Mouse (Mus musculus): ENCODE measurements around the gene Slc5a5.

Gene Slc5a5

DNA sequence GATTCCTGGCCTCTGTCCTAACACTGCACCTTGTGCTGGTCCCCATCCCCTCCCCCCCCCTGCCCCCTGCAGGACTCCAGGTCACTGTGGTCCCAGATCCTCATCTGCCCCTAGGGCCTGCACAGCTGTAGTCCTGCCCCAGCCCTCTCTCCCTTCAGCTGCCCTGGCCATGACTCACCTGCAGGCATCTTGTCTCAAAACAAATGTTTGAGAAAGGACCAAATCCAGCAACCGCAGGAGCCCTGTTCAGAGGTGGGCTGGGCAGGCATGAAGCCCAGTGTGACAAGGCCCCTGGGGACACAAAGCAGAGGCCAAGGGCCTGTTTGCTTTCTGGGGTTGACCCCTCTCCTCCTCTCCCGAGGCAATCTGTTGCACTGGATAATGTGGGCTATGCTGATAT lies 14.4 kb downstream of the Slc5a5 start:
- no peak for DNase-seq (ENCODE audit: low read depth, low spot score)
- no peaks in the 10 kb centered on the region for H3K36me3 ChIP-seq (ENCODE audit: control insufficient read depth, insufficient read depth, low read length, poor library complexity, severe bottlenecking)
- H3K27me3 ChIP-seq (ENCODE audit: control insufficient read depth, insufficient read depth, low read length, poor library complexity, severe bottlenecking): no peaks in the 10 kb centered on the region

DNA sequence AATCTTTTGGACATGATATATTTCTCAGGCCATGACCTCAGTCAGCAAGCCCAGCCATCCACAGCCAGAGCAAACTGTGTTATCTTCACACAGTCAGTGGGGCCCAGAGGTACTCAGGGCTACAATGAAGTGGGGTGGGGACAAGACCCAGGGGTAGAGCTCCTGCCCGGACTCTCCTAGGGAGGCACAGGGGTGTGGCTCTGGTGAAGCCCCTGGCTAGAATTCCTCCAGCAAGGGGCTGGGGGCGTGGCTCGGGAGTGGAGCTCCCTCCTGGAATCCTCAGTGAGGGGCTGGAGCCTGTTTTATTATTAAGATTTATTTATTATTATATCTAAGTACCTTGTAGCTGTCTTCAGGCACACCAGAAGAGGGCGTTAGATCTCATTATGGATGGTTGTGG lies 16.2 kb downstream of the Slc5a5 start:
- DNase-seq (ENCODE audit: low read depth, low spot score): no peak
- Histone ChIP-seq H3K36me3 (ENCODE audit: control insufficient read depth, insufficient read depth, low read length, poor library complexity, severe bottlenecking) (no peaks in the 10 kb centered on the region), H3K27me3 (ENCODE audit: control insufficient read depth, insufficient read depth, low read length, poor library complexity, severe bottlenecking) (no peaks in the 10 kb centered on the region)

DNA sequence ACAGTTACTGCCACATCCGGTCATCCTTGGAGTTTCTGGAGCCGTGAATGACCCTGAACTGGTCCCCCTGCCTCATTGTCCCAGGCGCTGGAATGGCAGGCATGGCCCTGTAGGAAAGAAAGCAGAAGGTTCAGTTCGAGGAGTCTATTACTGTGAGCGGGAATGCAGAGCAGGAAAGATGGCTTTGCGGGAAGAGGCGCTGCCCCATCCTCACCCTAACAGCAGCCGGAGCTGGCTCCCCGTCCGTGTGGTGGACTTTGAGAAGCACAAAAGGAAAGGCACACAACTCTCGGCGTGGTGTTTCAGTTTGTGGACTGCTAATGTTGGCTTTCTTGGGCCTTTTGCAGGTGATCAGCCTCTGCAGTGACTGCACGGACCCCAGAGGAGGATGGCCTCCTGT lies 18.1 kb downstream of the Slc5a5 start:
- H3K36me3 ChIP-seq (ENCODE audit: control insufficient read depth, insufficient read depth, low read length, poor library complexity, severe bottlenecking): no peaks in the 10 kb centered on the region
- H3K27me3 ChIP-seq (ENCODE audit: control insufficient read depth, insufficient read depth, low read length, poor library complexity, severe bottlenecking): no peaks in the 10 kb centered on the region
- no peak for DNase-seq (ENCODE audit: low read depth, low spot score)

DNA sequence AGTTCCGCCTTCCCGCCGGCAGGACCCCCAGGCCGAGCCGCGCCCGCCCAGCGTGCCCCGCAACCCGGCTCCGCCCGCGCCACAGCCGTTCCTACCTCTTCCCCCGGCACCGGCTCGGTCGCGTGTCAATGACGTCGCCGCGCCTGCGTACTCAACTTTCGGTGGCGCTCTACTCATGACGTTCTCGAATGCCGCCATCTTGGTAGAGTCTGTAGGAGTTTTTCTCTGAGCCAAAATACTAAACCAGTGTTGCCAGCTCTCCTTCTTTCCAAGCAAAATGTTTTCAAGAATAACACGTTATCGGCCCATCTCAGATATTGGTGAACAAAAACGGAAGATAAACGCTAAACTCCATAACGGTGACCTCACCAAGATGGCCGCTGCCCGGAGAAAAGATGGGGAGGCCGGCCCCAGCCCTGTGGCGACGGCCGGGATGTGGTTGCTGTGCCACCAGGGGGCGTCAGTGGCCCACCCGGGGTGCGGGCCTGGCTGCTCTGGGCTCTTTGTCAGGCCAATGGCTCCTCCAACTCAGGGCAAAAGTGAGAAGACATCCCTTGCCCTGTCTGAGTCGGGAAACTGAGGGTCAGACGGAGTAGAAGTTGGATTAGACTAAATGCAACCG lies 19.1 kb downstream of the Slc5a5 start, which contains the start of gene Ccdc124:
TSS of gene Ccdc124 (minus strand) at position 572 of the 622 bp plus-strand sequence.
- Histone ChIP-seq H3K36me3 (ENCODE audit: control insufficient read depth, insufficient read depth, low read length, poor library complexity, severe bottlenecking) (no peaks in the 10 kb centered on the region), H3K27me3 (ENCODE audit: control insufficient read depth, insufficient read depth, low read length, poor library complexity, severe bottlenecking) (no peaks in the 10 kb centered on the region)
- DNase-seq (ENCODE audit: low read depth, low spot score): peak; percentile 96

DNA sequence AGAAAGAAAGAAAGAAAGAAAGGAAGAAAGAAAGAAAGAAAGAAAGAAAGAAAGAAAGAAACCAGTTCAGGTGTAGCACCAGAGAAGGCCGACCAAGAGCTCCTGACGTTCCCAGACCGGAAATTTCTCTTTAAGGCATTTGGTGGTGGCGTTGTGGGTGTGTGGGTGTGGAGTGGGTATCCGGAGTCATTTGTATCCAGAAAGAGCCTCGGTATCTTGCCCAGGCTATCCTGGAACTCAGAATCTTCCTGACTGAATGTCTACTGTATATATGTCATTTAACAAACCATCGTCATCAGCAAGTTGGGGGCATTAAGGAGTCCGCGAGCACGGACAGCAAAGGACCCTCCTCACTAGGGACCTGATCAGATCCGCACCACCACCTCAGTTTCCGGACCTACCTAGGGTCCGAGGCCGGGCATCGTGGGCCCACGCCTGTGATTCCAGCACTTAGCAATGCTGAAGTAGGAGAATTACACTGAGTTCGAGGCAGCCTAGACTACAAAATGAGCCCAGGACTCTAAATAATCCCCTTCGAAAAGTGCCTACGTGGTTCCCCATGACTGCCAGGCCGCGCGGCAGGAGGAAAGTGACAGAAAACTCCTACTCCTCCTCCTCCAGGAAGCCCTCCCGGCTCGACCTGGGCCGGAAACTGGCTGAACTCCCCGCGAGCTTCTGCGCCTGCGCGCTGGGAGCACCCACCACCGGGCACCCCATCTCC lies 19.8 kb downstream of the Slc5a5 start:
- no peak for DNase-seq (ENCODE audit: low read depth, low spot score)
- Histone ChIP-seq H3K27me3 (ENCODE audit: control insufficient read depth, insufficient read depth, low read length, poor library complexity, severe bottlenecking) (no peaks in the 10 kb centered on the region), H3K36me3 (ENCODE audit: control insufficient read depth, insufficient read depth, low read length, poor library complexity, severe bottlenecking) (no peaks in the 10 kb centered on the region)

DNA sequence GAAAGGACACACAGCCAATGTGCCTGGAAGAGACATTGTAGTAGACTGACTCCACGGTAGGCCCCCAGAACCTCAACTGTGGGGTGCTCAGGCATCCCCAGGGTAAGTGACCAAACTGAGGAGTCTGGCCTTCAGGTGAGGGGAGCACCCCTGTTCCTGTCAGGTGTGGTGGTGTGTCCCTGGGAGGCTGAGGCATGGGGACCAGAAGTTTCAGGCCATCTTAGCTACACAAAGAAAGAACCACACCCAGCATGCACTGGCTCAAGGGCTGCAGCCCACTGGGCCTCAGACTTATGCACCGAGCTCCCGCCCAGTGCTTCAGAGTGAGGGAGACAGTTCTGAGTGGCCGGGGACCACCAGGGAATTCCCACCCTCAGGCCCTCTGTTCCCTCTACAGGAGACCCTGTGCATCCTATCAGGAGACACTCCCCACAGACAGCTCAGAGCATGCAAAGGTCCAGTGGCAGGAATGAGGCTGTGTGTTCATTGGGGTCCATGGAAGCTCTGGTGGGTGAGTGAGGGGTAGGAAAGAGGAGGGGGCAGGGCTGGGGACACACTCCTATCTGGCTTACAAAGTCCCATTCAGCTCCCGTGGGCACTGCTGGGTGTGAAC lies 21.3 kb downstream of the Slc5a5 start:
- no peaks in the 10 kb centered on the region for H3K36me3 ChIP-seq (ENCODE audit: control insufficient read depth, insufficient read depth, low read length, poor library complexity, severe bottlenecking)

DNA sequence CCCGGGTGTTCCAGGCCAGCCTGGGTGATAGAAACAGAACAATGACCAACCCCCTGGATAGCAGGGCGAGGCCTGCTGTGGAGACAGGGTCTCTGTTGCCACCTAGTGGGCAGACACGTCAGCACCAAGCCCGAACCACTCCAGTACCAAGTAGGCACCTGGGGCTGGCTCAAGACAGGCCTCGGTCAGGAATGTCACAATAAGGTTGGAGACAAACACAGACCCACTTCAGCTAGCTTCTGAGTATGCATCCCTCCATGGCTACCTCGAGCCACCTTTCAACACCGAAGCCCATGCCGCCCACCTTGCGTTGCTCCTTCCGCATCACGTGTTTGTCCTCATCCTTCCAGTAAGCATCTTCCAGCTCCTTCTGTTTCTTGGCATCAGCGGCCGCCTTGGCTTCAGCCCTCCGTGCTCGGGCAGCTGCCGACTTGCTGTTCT lies 22.9 kb downstream of the Slc5a5 start:
- no peaks in the 10 kb centered on the region for H3K27me3 ChIP-seq (ENCODE audit: control insufficient read depth, insufficient read depth, low read length, poor library complexity, severe bottlenecking)
- peak; percentile 91 for DNase-seq (ENCODE audit: low read depth, low spot score)
- no peaks in the 10 kb centered on the region for H3K36me3 ChIP-seq (ENCODE audit: control insufficient read depth, insufficient read depth, low read length, poor library complexity, severe bottlenecking)

More for the DNA sequence above, 21.3 kb downstream of the Slc5a5 start:
- H3K27me3 ChIP-seq (ENCODE audit: control insufficient read depth, insufficient read depth, low read length, poor library complexity, severe bottlenecking): no peaks in the 10 kb centered on the region
- DNase-seq (ENCODE audit: low read depth, low spot score): no peak

DNA sequence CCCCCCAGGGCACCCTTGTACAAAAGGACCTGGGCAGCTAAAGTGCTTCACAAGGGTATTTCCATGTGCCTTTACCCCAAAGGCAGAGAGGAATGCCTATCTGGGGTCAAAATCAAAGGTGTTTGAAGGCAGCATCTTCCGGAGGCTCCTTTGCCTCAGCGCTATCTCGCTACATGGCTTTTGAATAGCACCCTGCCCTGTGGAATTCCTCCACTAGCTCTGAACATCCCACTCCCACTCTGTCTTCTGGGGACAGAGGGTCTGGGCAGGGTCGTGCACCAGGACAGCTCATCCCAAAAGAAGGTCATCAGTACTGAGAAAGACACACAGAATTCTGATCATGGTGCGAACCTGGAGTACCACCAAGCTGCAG lies 23.4 kb downstream of the Slc5a5 start:
- H3K36me3 ChIP-seq (ENCODE audit: control insufficient read depth, insufficient read depth, low read length, poor library complexity, severe bottlenecking): no peaks in the 10 kb centered on the region
- no peaks in the 10 kb centered on the region for H3K27me3 ChIP-seq (ENCODE audit: control insufficient read depth, insufficient read depth, low read length, poor library complexity, severe bottlenecking)
- no peak for DNase-seq (ENCODE audit: low read depth, low spot score)

DNA sequence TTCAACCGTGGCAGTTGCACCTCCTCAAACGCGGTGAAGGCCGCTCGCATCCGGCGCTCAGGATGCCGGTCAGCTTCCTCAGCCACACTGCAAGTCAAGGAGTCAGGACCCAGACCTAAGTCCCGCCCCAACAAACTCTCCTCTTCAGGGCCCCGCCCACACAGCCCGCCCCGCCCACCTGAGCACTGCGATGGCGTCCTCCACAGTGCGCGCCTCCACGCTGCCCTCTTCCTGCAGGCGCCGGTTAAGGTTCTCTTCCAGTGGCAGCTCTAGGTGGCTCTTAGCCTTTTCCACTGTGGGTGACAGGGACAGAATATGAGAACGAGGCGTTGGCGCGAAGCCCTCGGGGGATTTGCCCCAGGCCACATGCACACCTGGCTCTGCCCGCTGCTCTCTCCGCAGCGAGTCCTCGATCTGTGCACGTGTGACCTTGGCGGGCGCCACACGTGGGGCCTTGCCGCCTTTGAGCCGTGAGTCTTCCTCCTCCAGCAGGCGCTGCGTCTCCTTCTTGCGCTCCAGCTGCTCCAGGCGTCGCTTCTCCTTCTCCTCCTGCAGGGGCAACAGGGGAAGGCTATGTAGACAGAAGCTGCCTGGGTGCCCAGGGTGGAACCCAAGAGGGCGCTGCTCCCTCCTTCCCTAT lies 23.9 kb downstream of the Slc5a5 start:
- DNase-seq (ENCODE audit: low read depth, low spot score): peak; percentile 82
- Histone ChIP-seq H3K36me3 (ENCODE audit: control insufficient read depth, insufficient read depth, low read length, poor library complexity, severe bottlenecking) (no peaks in the 10 kb centered on the region), H3K27me3 (ENCODE audit: control insufficient read depth, insufficient read depth, low read length, poor library complexity, severe bottlenecking) (no peaks in the 10 kb centered on the region)

DNA sequence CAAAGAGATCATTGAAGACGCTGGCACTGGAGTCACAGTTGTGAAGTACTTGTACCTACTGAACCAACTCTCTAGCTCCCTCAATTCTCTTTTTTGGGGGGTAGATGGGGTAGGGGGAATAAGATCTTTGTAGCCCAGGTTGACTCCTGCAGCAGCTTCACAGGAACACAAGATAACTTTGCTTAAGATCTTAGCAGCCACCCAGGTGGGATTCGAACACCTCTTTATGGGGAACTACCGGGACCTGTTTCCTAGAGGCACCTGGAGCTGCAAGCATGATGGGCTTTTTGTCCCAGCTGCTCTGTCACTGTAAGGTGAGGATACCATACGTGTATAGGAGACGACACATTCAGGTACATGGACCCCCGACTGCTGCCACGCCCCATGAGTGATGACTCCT lies 26.0 kb downstream of the Slc5a5 start:
- H3K27me3 ChIP-seq (ENCODE audit: control insufficient read depth, insufficient read depth, low read length, poor library complexity, severe bottlenecking): 0 out of 2 replicates have a peak, but pooled peaks cover 1% of the 10 kb centered on the region
- no peak for DNase-seq (ENCODE audit: low read depth, low spot score)
- H3K36me3 ChIP-seq (ENCODE audit: control insufficient read depth, insufficient read depth, low read length, poor library complexity, severe bottlenecking): no peaks in the 10 kb centered on the region

DNA sequence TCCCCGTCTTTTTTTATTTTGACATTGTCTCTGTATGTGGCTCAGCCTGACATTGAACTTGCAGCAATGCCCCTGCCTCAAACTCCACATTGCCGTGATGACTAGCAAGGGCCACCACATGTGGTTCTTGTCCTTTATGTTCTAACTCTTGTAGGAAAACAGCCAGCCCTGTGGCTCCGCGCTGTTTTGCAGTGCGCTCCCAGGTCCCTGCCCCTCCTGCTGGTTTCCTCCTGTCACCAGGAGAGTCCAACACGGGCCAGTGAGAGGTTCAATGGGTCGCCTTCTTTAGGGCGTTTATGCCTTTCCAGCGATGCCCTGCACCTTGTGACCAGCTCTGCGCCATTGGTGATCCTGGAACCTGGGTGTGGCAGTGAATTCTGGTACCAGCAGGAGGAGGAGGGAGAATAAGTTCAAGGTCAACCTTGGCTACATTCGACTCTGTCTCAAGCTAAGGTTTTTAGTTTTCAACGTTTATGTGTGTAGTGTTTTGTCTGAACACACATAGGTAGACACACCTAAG lies 26.5 kb downstream of the Slc5a5 start:
- DNase-seq (ENCODE audit: low read depth, low spot score): no peak
- 0 out of 2 replicates have a peak, but pooled peaks cover 1% of the 10 kb centered on the region for H3K27me3 ChIP-seq (ENCODE audit: control insufficient read depth, insufficient read depth, low read length, poor library complexity, severe bottlenecking)

DNA sequence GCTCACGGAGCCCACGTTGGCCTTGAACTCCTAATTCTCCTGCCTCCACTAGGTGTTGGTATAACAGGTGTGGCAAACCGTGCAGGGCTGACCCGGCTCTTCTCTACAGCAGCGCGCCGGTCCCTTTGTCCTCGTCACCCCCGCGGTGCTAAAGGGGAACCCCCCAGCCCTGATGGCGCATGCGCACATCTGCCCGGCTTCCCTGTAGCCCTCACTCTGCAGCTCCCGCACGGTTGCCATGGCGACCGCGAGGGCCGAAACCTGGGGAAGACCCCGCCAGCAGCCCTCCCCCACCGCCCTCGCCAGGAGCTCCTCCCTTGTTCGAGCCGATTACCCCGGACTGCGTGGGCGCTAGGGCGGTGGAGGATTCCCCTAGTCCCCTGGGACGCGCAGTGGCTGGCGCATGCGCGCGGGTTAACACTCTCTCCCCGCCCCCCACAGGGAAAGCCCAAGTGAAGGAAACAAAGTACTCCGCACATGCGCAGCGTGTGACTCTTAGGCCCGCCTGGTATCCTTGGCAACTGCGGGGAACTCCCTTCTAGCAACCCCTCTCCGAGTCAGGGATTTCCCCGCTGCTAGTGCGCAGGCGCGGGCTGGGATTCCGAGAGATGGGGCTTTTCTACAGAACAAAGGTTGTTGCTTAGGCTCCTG lies 27.1 kb downstream of the Slc5a5 start:
- 0 out of 2 replicates have a peak, but pooled peaks cover 1% of the 10 kb centered on the region for H3K27me3 ChIP-seq (ENCODE audit: control insufficient read depth, insufficient read depth, low read length, poor library complexity, severe bottlenecking)
- peak; percentile 100 for DNase-seq (ENCODE audit: low read depth, low spot score)
- no peaks in the 10 kb centered on the region for H3K36me3 ChIP-seq (ENCODE audit: control insufficient read depth, insufficient read depth, low read length, poor library complexity, severe bottlenecking)

More for the DNA sequence above, 26.5 kb downstream of the Slc5a5 start:
- H3K36me3 ChIP-seq (ENCODE audit: control insufficient read depth, insufficient read depth, low read length, poor library complexity, severe bottlenecking): no peaks in the 10 kb centered on the region

DNA sequence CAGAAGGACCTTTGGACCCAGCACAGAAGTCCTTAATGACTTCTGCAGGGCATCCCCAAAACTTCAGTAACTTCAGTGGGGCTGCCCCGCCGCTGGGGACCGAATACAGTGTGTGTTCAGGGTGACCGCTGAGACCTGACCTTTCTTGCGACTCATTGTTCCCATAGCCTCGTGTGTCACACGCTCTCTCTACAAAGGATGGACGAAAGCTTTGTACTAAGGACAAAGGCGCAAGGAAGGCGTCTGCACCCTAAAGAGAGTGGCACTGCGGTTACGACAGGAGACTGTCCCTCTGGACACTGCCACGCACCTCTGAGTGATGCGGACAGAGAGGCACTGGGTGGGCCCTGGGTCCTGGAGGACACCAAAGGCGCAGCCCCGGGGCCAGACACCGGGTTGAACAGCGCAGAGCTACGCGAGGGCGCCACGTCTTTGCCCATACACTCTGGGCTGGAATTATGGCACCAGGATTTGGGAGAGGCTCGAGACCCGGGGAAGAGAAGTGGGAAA lies 27.8 kb downstream of the Slc5a5 start:
- 0 out of 2 replicates have a peak, but pooled peaks cover 1% of the 10 kb centered on the region for H3K27me3 ChIP-seq (ENCODE audit: control insufficient read depth, insufficient read depth, low read length, poor library complexity, severe bottlenecking)
- H3K36me3 ChIP-seq (ENCODE audit: control insufficient read depth, insufficient read depth, low read length, poor library complexity, severe bottlenecking): no peaks in the 10 kb centered on the region
- peak; percentile 48 for DNase-seq (ENCODE audit: low read depth, low spot score)
